Comparison of ENCODE assay signal across 13 mouse cellular contexts in genomic region chr5:64816290-64816973, GRCm38 (mm10). TPM values are rescaled to one million over a fixed set of nuclear protein-coding genes. Genes with fewer than 3 reads are reported as not detected.
A peak's percentile ranks its signal among the peaks of the same experiment; 100 is the strongest.
DNase-seq lines count a peak whose midpoint lies in the region; ATAC-seq and TF ChIP-seq lines count a peak whose summit lies in the region.
"Had no signal": no experiment of that assay in that cellular context is flagged by ENCODE, and none has a peak within 500 bp of the region (broad histone marks: within the 10 kb centered on the region; RNA-seq: fewer than 3 reads in every experiment).

No protein-coding gene starts in this region.

- H3K9me3 ChIP-seq in limb, embryonic 15.5 days: no peaks in the 10 kb centered on the region
- H3K9me3 ChIP-seq in limb, embryonic 10.5 days (replicated peaks): no peaks in the 10 kb centered on the region
- H3K9me3 ChIP-seq in embryonic facial prominence, embryonic 12.5 days: no peaks in the 10 kb centered on the region
- H3K9me3 ChIP-seq: hindbrain, embryonic 13.5 days; limb, embryonic 13.5 days had no signal

- no peak for ATAC-seq in limb, embryonic 15.5 days (ENCODE audit: insufficient number of reproducible peaks, low FRiP score, low TSS enrichment, low read depth)
- ATAC-seq in embryonic facial prominence, embryonic 12.5 days (ENCODE audit: insufficient number of reproducible peaks, insufficient read depth, low FRiP score, low TSS enrichment): no peak
- ATAC-seq in granulocyte monocyte progenitor cell, adult 5-6 weeks (replicated peaks; ENCODE audit: poor library complexity, severe bottlenecking): no peak

- no peak overlapping the region for H3ac ChIP-seq in myocyte (ENCODE audit: control insufficient read depth, insufficient read length)

- H3K36me3 ChIP-seq in limb, embryonic 15.5 days: peaks cover 25% of the 10 kb centered on the region
- H3K36me3 ChIP-seq in limb, embryonic 10.5 days: peaks cover 58% of the 10 kb centered on the region
- peaks cover 34% of the 10 kb centered on the region for H3K36me3 ChIP-seq in embryonic facial prominence, embryonic 12.5 days
- peaks cover 32% of the 10 kb centered on the region for H3K36me3 ChIP-seq in myocyte (ENCODE audit: control insufficient read depth, insufficient read depth)

- H3K4me2 ChIP-seq in limb, embryonic 15.5 days: no peak overlapping the region
- H3K4me2 ChIP-seq in embryonic facial prominence, embryonic 12.5 days (replicated peaks): no peak overlapping the region
- no peak overlapping the region for H3K4me2 ChIP-seq in myocyte (ENCODE audit: low read depth)
- H3K4me2 ChIP-seq: hindbrain, embryonic 13.5 days; limb, embryonic 13.5 days had no signal

- H3K79me2 ChIP-seq in myocyte (ENCODE audit: control insufficient read depth, insufficient read depth): peaks cover 82% of the 10 kb centered on the region

- DNase-seq in heart, adult 11 months: peak; percentile 91
- no peak for DNase-seq in heart, adult 18-20 months
- no peak for DNase-seq in limb, embryonic 10.5 days (ENCODE audit: low spot score)
- DNase-seq in cerebellum, adult 18-20 months: no peak
- DNase-seq: layer of hippocampus, postnatal 36 days; right cerebral cortex, postnatal 25 days had no signal

- 0 out of 2 replicates have a peak overlapping the region, but pooled peaks have one; percentile 35 for H3K27ac ChIP-seq in limb, embryonic 15.5 days
- no peak overlapping the region for H3K27ac ChIP-seq in limb, embryonic 10.5 days
- H3K27ac ChIP-seq in embryonic facial prominence, embryonic 12.5 days: no peak overlapping the region
- H3K27ac ChIP-seq: hindbrain, embryonic 13.5 days; kidney, postnatal 0 days; limb, embryonic 13.5 days had no signal

- TF ChIP-seq POLR2A in myocyte (IDR thresholded peaks at IDR 0.05; ENCODE audit: insufficient read length, low read depth): no peak

- H3K4me3 ChIP-seq in limb, embryonic 15.5 days: no peak overlapping the region
- no peak overlapping the region for H3K4me3 ChIP-seq in limb, embryonic 10.5 days
- no peak overlapping the region for H3K4me3 ChIP-seq in embryonic facial prominence, embryonic 12.5 days
- H3K4me3 ChIP-seq in myocyte: no peak overlapping the region
- H3K4me3 ChIP-seq: hindbrain, embryonic 13.5 days; limb, embryonic 13.5 days had no signal

- no peaks in the 10 kb centered on the region for H3K27me3 ChIP-seq in limb, embryonic 15.5 days
- no peaks in the 10 kb centered on the region for H3K27me3 ChIP-seq in limb, embryonic 10.5 days (ENCODE audit: low read depth, poor library complexity, severe bottlenecking)
- H3K27me3 ChIP-seq in embryonic facial prominence, embryonic 12.5 days: no peaks in the 10 kb centered on the region
- H3K27me3 ChIP-seq in myocyte (ENCODE audit: control insufficient read depth, insufficient read depth, insufficient read length): no peaks in the 10 kb centered on the region
- H3K27me3 ChIP-seq: hindbrain, embryonic 13.5 days; limb, embryonic 13.5 days had no signal

- no peak overlapping the region for H3K9ac ChIP-seq in limb, embryonic 15.5 days
- H3K9ac ChIP-seq in embryonic facial prominence, embryonic 12.5 days: peak overlapping the region; percentile 24; the same call in 1 of the 2 replicates
- H3K9ac ChIP-seq: hindbrain, embryonic 13.5 days; limb, embryonic 13.5 days had no signal

- H3K4me1 ChIP-seq in limb, embryonic 15.5 days: peaks cover 43% of the 10 kb centered on the region
- peaks cover 38% of the 10 kb centered on the region for H3K4me1 ChIP-seq in limb, embryonic 10.5 days
- H3K4me1 ChIP-seq in embryonic facial prominence, embryonic 12.5 days: peaks cover 36% of the 10 kb centered on the region

- 53% methylated on average over 15 of the region's 15 CpGs for WGBS in limb, embryonic 15.5 days
- 61% methylated on average over 15 of the region's 15 CpGs for WGBS in limb, embryonic 10.5 days
- 69% methylated on average over 15 of the region's 15 CpGs for WGBS in embryonic facial prominence, embryonic 12.5 days

TF ChIP-seq in myocyte, 11 proteins besides CTCF, POLR2A, EP300 and RAD21:
- no peak for TF ChIP-seq MAX (IDR thresholded peaks at IDR 0.05; ENCODE audit: low read depth)
- no peak for TF ChIP-seq REST (IDR thresholded peaks at IDR 0.05; ENCODE audit: insufficient read depth, insufficient read length)
- peak; percentile 13 for TF ChIP-seq POLR2AphosphoS2 (IDR thresholded peaks at IDR 0.05; ENCODE audit: insufficient read length, low read depth)

RNA-seq across cellular contexts. Expression of gene Klf3, which starts 13.2 kb away (rescaled TPM):
- 10 to 100 TPM; 36.9 to 49.1 TPM for total RNA-seq in heart, adult 18-20 months (2021)
- 86.7 and 89.6 TPM in 2 replicates for polyA plus RNA-seq in limb, embryonic 15.5 days (2015; fragmentation: Nextera tagmentation; extraction: Ambion mirVana)
- polyA plus RNA-seq in limb, embryonic 10.5 days (2016; fragmentation: Nextera tagmentation; extraction: Ambion mirVana): 40.8 and 42.7 TPM in 2 replicates
- 45.2 and 50.8 TPM in 2 replicates for polyA plus RNA-seq in embryonic facial prominence, embryonic 12.5 days (2016; fragmentation: Nextera tagmentation; extraction: Ambion mirVana)
- 27.4 TPM for polyA plus RNA-seq in myocyte (2012; fragmentation: generic; extraction: Trizol)
- 23.6 and 28.1 TPM in 2 replicates for total RNA-seq in granulocyte monocyte progenitor cell, adult 5-6 weeks (2014; fragmentation: Nextera tagmentation)
- 6.9 and 8.9 TPM in 2 replicates for total RNA-seq in granulocyte monocyte progenitor cell, adult 5-6 weeks (2017)
